Mouse (Mus musculus) v-Abl transformed pro-B cells (cell line): ENCODE data around the gene Rmdn2.

Experiments
- in situ Hi-C, 2 experiments: fragments of 400-800 bp; cut with MboI; formaldehyde crosslinking; loops; one replicate each; pipeline ENCODE4 v1.15.1; 2025; ENCODE audit not compliant: unreplicated experiment in 2 of 2

The Rmdn2 gene

DNA sequence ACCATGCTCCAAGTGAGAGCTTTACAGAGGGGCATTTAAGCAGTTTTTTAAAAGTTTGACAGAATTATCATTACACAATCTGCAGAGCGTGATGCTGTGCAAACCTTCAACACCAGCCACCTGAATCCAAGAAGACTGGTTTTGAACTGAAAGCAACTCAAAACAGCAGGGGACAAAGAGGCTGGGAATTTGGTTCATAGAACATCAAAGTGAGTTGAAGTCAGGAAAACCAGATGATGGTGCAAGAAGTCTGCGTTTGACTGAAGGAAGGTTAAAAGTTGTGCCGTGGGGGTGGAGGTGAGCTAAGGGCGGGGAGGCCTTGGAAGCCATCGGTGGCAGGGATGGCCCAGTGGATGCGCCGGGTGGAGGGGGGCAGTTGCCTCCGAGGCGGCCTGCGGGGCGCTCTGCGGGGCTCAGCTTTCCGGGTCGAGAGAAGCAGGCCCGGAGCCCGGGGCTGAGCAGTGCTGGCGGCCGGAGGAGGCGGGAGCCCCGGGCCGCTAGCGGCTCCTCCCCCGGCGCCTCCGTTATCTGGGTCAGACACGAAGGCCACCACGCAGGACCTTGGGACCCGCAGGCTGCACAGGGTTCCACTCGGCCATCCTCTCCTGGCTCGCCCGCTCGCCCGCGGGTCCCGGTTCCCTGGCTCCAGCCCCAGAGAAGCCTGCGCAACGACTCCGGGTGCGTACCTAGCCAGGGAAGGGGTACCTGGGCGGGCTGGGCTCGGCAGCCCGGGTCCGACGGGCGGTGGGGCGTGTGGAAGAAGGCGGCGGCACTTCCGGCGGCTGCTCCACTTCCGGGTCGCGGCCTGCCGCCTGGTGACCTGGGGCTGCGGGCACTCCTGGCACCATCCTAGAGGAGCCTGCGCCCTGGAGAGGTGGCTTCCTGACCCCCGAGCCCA, 3.3 kb downstream of the Rmdn2 start:
- in situ Hi-C loops: no loop called here

DNA sequence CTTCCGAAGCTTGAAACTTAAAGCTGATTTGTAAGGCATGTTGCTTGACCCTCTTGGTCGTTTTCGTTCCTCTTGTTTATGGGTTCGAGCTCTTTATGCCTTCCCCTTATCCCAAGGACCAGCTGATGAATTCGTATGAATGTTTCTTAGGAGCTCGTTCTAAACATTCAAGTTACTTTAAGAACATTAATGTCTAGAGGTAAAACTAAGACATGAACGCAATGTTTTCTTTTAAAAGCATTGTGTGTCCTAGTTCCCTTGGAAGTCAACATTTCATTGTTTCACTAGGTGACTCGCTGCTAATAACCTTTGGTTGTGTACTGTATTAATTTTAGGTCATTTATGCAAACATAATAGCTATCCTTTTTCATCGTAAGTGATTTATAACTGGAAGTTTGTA, 4.2 kb downstream of the Rmdn2 start:
- in situ Hi-C loops: no loop called here

DNA sequence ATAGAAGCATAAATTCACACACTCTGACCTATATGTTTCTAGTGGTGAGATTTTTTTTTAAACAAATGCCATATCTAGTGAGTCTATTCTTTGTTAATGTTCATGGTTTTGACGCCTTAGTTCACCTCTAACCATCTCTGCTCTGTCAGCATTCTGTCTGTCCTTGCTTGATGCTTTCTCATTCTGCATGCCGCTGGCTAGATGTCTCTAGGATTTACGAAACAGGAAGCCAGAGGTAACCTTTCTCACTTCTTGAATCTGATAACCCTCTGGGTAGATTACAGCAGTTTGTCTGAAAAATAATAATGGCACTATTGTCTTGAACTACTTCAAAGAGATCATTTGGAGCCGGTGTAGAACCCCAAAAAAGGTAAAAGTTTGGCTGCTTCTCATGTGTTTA, 5.0 kb downstream of the Rmdn2 start:
- in situ Hi-C loops: no loop called here

DNA sequence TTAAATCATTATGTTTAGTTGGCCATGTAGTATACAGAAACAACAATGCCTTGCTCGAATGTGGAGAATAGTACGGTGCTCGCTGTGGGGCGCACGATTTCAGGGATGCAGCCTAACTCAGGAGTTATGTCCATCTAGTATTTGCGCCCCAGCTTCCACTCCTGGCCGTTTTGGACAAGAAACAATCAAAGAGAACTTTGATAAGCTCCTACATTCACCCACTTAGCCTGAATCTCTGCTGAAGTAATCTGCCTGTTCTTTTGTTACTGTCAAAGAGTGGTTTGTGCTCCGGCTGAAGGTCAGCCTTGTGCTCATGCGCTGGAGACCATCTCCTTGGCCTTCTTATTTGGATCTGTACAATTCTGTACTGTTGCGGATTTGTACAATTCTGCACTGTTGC, 6.8 kb downstream of the Rmdn2 start:
- in situ Hi-C loops: no loop called here

DNA sequence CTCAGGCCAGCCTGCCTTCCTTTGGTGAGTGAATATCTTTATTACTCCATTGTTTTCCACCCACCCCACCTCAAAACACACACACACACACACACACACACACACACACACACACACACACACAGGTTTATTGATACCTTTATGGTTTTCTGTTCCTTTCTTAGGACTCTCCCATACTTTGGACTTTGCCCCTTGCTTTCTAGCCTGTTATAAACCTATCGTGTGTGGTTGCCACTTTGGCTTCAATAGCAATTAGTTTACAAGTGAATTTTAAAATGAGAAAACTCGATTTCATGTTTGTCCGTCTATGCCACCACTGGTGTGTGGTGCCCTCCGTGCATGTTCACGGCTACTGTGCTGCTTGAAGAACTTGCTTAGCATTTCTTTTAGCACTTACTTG, 7.3 kb downstream of the Rmdn2 start:
- in situ Hi-C loops: no loop called here

DNA sequence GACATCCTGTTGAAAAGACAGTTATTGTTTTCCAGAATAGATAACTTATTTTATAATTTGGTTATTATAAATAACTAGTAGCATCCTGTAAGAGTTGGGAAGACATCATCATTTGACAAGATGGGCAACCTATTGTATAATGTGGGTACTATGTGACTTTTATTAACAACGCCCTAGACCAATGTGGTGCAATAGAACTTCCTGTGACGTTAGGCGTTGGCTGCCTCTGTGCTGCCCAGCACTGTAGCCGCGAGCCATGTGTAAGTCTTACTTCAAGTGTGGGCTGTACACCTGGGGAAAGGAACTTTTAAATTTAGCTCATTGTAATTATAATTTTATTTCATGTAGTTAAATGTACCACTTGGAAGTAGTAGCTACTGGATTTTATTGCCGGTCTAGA, 10.4 kb downstream of the Rmdn2 start:
- in situ Hi-C loops: no loop called here

DNA sequence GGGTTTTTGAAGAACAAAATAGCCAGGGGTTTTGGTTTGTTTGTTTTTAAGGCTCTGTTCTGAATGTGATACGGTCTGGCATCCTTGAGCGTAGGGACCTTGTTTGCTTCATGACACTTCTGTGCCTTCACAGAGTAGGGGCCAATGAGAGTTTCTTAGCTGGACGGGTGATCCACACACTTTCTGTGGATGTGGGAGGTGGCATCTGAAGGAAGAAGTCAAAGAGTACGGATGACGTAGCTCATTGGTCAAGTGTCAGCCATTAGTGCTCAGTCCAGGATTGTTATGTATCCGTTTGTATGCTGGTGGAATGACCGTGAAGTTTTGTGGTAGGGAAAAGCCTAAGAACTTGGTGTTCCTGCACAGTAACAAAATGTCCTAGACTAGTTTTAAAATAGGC, 10.9 kb downstream of the Rmdn2 start:
- in situ Hi-C loops: no loop called here

DNA sequence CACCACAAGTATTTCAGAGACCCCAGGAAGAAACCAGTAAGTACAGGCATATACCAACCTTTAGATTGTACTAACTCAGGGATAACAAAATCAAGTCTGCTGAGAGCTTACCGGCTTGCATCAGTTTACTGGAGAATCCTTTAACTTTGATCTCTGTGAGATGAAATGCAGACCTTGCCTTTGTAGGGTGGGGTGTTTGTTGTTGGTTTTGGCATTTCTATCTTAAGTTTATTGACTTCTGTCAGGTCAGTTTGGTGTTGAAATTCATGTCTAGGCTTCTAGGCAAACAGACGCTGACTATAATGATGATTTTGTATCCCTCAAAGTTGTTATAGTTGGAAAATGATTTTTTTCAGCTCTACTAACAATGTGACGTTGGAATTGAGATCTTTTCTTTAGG, 12.2 kb downstream of the Rmdn2 start:
- in situ Hi-C loops: no loop called here

DNA sequence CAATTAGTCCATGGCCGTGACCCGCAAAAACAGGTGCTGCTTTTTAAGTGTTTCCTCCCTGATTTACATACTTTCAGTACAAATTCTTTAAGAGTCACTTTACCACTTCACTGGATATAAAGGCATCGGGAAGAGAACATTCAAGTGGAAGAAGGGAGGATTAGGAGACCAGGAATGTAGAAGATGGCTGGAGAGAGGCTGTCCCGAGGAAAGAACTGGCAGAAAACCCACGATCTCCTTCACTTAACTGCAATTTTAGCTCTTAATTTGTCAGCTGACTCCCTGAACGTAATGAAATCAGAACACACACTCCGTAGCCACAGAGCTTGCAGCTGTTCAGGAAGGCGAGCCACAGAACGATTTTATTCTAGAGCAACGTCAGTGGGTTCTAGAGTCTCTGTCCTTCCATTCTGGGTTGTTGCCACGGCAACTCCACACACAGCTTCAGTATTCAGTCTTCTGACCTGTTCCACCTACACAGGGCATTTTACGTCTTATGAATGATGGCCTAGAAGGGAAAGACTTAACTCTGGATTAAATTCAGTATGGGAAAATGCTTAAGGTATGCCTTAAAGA, 14.7 kb downstream of the Rmdn2 start:
- in situ Hi-C loops: no loop called here

DNA sequence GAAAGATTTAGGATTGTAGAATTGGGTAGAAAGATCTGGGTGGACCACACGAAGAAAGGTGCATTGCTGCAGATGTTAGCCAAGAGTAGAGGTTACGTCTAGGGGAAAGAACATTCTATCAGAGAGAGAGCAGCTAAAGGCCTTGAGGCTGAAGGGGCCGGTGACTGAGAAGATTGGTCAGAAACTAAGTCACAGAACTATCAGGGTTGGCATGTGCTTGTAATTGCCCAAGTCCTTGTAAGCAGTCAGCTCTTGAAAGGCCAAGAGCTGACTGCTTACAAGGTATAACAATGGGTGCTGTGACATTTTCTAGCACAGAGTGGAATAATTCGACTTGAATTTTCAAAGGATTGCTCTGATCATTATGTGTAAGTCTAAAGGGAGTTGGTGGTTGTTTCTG, 38.2 kb downstream of the Rmdn2 start:
- in situ Hi-C loops: loop anchor here (25.0 kb wide), 4 partner anchors 662 to 912 kb away; partner anchors contain the start of gene Arhgef33 (in 1 of the 2)

DNA sequence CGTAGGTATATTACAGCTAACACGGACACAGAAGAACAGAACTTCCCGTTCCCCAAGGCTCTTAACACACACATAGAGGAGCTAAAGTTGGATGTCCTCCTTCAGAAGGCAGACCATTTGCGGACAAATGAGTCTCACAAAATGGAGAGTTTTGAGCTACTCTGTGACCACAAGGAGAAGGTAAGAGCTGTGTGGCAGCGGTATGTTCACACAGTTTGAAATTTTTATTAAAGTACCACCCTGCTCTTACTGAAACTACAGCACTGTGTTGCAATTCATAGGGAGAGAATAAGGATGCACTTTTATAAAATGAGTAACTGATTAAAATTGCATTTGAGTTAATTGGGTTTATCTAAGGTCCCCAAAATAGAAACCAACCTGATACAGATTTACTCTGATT, 38.6 kb downstream of the Rmdn2 start:
- in situ Hi-C loops: loop anchor here (25.0 kb wide), 4 partner anchors 662 to 912 kb away; partner anchors contain the start of gene Arhgef33 (in 1 of the 2)

DNA sequence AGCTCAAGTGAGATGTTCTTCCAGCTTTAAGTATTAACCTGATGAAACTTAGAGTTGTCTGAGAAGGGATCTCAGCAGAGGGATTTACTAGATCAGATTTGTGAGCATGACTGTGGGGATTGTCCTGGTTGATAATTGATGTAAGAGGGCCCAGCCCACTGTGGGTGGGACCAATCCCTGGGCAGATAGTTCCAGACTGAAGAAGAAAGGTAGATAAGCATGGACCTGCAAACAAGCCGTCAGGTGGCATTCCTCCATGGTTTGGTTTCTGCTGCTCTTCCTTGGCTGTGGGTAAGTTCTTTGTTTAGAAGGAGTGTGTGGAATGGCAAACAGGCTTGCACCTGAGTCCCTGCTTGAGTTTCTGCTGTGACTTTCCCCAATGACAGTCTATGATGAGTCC, 41.5 kb downstream of the Rmdn2 start:
- in situ Hi-C loops: loop anchor here (25.0 kb wide), 4 partner anchors 659 to 909 kb away; partner anchors contain the start of gene Arhgef33 (in 1 of the 2)

DNA sequence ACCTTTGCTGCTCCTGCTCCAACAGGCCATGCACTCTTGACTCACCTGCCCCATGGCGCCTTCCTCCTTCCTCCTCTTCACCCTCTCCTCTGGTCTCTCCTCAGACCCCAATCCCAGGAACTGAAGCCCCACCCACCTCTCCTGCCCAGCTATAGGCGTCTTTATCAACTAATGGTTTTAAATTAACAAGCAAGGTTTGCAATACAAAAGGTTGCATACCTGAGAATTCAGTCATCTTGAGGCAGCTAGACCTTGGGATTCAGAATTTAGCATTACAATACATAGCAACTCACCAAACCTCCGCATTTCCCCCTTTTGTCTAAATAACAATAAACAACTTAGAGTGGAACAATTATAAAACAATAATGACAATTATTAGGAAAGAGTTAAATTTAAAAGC, 42.5 kb downstream of the Rmdn2 start:
- in situ Hi-C loops: loop anchor here (25.0 kb wide), 4 partner anchors 658 to 908 kb away; partner anchors contain the start of gene Arhgef33 (in 1 of the 2)

DNA sequence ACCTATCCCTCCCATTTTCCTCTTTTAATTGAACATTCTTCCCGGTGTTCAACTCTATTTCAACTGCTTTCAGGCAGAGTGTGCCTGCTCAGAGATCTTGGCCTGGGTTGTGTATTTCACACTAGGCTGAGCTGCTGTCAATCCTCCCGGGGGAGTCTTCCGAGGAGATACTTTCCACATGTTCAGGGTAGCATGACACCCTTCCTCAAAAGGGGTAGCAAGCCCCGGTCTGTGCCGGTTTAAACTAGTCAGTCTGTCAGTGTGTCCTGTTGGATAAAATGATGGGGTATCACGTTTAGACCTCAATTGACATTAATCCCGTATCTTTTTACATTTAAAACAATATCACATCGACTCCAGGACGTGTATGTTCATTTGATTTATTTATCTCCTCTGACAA, 46.1 kb downstream of the Rmdn2 start:
- in situ Hi-C loops: loop anchor here (25.0 kb wide), 4 partner anchors 655 to 905 kb away; partner anchors contain the start of gene Arhgef33 (in 1 of the 2)

DNA sequence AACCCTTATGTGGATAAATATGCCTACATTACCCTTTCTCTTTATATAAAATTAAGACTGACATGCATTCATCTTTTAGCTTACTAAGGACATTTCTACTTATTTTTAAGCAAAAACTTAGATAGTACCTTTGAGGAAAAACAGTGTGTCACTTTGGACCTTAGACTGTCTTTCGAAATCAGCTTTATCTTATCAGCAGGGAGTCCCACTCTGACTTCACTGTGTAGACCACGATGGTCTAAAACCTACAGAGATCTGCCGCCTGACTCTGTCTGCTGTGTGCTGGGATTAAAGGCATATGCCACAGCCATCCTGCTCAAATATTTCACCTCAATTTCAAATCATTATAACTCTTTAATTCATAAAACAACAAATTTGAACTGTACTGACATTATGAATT, 46.8 kb downstream of the Rmdn2 start:
- in situ Hi-C loops: loop anchor here (25.0 kb wide), 4 partner anchors 654 to 904 kb away; partner anchors contain the start of gene Arhgef33 (in 1 of the 2)

DNA sequence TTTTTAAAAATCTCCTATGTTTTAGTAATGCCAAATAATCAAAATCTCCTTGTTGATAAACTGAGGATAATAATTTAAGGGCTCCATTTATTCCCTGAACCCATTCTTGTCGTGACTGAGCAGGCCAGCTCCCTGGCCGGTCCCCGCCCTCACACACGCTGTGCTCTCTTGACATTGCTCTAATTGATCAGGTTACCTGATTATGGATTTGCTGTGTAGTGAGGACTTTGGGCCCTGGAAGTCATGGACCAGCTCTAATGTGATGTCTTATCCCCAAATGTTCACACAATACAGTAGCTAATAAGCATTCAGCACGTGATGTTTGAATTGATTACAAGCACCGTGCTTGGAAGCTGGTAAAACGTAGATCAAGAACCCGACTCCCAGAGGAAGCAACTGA, 47.2 kb downstream of the Rmdn2 start:
- in situ Hi-C loops: loop anchor here (25.0 kb wide), 4 partner anchors 653 to 903 kb away; partner anchors contain the start of gene Arhgef33 (in 1 of the 2)

DNA sequence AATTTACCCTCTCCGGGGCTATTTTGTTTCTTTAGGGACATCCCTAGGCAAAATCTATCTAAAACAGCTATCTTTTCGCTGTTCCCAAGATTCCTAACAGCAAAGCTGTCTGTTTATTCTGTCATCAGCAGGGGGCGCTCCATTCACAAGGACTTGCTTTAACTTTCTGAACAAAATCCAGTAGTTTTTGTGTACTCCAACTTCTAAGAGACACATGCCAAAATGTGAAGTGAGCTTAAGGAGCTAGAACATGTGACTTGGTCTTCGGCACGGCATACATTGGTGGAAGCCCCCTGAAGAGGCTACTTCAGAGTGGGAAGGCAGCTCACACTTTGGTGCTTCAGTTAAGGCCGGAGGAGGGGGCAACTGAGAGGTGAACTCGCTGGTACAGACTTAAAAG, 49.7 kb downstream of the Rmdn2 start:
- in situ Hi-C loops: loop anchor here (5.0 to 25.0 kb wide), 10 partner anchors 173 to 901 kb away; partner anchors contain the start of gene Arhgef33 (in 1 of the 2)

DNA sequence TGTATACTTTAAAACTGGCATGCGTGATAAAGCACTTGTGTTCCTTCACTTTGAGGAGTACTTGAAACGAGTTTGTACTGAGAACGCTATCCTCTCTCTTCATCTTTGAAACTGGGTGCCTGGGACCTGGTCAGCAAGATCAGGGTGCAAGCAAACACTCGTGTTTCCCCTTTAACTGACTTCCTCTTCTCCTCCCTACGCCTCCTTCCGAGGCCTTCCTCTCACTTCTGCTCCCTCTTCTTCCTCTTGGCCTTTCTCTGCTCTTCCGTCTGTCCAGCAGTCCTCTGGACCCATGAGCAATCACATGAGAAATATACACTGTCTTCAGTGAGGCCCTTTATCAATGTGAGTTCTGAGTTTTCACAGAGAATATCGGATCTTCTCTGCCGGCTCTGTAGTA, 50.2 kb downstream of the Rmdn2 start:
- in situ Hi-C loops: loop anchor here (5.0 to 25.0 kb wide), 10 partner anchors 173 to 900 kb away; partner anchors contain the start of gene Arhgef33 (in 1 of the 2)

DNA sequence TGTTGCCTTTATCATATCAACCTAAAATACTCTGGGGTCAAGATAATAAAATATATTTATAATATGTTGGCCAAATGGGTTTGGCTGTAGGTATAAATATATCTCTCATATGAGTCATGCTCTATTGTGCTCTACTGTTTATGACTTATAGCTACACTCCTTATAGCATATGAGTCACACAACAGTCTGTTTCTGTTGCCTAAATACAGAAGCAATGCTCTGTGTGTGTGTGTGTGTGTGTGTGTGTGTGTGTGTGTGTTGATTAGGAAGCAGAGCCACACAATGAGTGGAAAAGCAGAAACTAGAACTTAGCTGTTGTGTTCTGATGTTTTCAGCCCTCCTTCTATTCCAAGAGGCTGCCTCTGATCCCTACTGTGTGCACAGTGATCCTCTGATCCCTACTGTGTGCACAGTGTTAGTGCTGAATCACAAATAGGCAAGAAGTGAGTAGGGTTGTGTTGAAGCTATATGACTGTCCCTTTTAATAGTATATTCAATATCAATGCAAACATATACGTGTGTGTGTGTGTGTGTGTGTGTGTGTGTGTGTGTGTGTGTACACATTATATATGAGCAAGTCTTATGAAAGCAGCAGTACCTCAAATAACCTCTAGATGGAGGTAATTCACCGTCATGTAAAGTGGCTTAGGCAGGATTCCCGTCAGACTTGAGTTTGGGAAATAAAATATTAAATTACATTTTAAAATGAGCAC, 51.9 kb downstream of the Rmdn2 start:
- in situ Hi-C loops: loop anchor here (5.0 to 25.0 kb wide), 10 partner anchors 171 to 899 kb away; partner anchors contain the start of gene Arhgef33 (in 1 of the 2)

DNA sequence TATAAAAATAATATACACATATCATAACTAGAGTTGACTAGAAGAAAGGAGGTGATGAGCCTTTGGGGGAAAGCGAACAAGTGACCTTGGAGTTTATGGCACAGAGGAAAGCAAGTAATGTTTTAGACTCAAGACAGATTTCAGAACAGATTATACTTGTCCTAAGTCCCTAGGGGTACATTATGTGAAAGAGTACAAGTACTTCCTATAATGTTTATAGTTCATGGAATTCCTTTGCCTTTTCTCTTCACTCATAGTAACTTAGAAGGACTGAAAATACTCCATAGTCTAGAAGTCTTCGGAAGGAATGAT, 52.4 kb downstream of the Rmdn2 start:
- in situ Hi-C loops: loop anchor here (5.0 to 25.0 kb wide), 10 partner anchors 171 to 898 kb away; partner anchors contain the start of gene Arhgef33 (in 1 of the 2)

DNA sequence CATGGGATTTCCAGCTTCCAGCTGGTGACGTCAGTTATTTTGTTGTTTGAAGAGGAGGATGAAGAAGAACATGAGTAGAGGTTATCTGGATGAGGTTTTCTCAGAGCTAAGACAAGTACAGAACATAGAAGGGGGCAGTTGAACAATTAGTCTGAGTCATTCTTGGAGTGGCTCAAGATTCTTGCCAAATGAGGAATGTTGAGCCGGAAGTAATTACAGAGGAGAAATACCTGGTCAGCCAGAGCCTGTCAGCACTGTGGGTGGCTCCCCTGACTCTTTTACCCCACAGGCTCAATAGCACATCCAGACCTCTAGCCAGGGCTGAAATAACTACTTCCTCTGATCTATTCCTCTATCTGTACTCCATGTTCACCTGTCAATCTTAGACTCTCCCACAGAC, 59.2 kb downstream of the Rmdn2 start:
- in situ Hi-C loops: loop anchor here (25.0 kb wide), 4 partner anchors 641 to 891 kb away; partner anchors contain the start of gene Arhgef33 (in 1 of the 2)
